15 mouse cellular contexts compared by ENCODE assay signal in the genomic region with DNA sequence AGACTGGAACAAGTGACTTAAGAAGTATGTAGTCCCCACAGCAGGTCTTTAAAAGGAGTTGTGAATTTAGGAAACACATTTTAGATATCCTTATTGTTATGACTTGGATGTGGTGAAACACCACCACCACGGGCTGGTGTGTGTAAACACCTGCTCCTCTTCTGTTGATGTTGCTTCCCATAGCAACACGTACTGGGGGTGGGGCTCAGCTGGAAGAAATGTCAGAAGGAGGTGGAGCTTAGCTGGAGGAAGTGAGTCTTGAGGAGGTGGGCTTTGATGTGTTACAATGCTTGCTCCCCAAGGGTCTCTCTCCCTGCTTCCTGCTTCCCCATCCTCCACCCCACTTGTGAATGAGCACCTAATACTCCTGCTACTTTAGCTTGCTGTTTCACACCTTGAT. TPM values are rescaled to one million over a fixed set of nuclear protein-coding genes. Genes with fewer than 3 reads are reported as not detected.
DNase-seq lines count a peak whose midpoint lies in the region; ATAC-seq lines count a peak whose summit lies in the region.
"Had no signal": no experiment of that assay in that cellular context is flagged by ENCODE, and none has a peak within 500 bp of the region (broad histone marks: within the 10 kb centered on the region; RNA-seq: fewer than 3 reads in every experiment).

No protein-coding gene starts in this region.

- peak; percentile 12 to 18 for DNase-seq in B cell, adult 2 months
- peak; percentile 38 for DNase-seq in induced T-regulatory cell, adult 2 months (ENCODE audit: low read depth)
- DNase-seq in thymus, postnatal 14 days = peak; percentile 82
- no peak for DNase-seq in ovary, postnatal 10 days (ENCODE audit: low spot score)
- DNase-seq in adrenal gland, adult (ENCODE audit: inconsistent age in 2 of 2, low spot score in 1 of 2) = no peak
- DNase-seq in layer of hippocampus, adult 8-10 months (ENCODE audit: low spot score in 2 of 2) = no peak
- DNase-seq: adrenal gland, postnatal 10 days; cerebellum, adult 9-10 months; gastrocnemius, postnatal 25 days; kidney, adult 18-20 months; left cerebral cortex, postnatal 4 days; lung, adult 2 months; lung, postnatal 4 days; right cerebral cortex, postnatal 25 days had no signal

- ATAC-seq in CD4-positive, CD25-positive, alpha-beta regulatory T cell, adult 4 months = peak; percentile 26

RNA-seq across cellular contexts. Expression of a gene that starts 14.9 kb away (rescaled TPM):
- polyA plus RNA-seq in CD4-positive, CD25-positive, alpha-beta regulatory T cell, adult 4 months (2017; shearing (Covaris generic)) = 10 to 100 TPM; 70.3 to 73.0 TPM
- total RNA-seq in layer of hippocampus, adult 8-10 months (2022) = 10 to 100 TPM; 33.1 to 37.6 (median 36.7) TPM

Comparison
In these comparisons a context has a peak if more than half of its experiments do, and no peak if none do; other contexts are left out.
1. DNase-seq: peak in B cell, adult 2 months (2 of 2), induced T-regulatory cell, adult 2 months (single experiment) and thymus, postnatal 14 days (single experiment); none in ovary, postnatal 10 days (single experiment), adrenal gland, adult (0 of 2) and layer of hippocampus, adult 8-10 months (0 of 2).